ENCODE assay signal across 8 mouse cellular contexts in the genomic region with DNA sequence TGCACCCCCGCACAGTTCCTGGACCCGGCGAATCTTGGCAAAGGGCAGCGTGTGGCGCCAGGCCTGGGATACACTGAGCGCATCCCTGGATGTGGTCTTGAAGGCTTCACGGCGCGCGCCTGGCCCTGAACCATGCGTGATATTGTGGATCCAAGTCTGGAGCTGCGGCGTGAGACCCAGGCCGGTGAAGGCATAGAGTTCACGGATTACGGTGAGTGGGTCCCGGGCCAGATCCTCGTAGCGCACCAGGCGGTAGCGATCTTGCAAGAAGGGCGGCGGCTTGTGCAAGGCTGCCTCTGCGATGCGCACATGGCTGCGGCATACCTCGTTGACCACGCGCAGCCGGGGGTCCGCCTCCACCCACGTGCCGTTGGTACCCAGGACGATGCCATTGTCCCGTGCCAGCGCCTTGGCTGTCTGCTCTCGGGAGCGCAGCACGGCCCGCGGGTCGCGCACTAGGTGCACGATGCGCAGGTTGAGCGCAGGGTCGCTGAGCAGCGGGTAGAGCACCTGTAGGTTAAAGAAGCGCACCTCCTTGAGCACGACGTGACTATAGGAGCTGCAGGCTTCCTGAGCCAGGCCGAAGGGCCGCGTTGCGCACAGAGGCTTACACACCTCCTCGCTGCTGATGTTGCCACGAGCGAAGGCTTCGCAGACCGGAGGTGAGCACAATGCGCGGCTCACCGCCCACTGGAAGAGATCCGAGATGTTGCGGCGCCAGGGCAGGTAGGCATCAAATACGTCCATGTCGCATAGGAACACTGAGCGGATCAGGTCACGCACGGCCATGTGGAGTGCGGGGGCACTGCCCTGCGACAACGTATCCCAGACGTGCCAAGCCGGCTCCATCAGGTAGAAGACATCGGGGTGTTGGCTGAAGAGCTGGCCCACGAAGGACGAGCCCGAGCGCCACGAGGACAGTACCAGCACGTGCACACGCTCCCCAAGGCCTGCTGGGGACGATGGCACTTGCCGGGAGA. TPM values are rescaled to one million over a fixed set of nuclear protein-coding genes. Genes with fewer than 3 reads are reported as not detected.
DNase-seq lines count a peak whose midpoint lies in the region; ATAC-seq and TF ChIP-seq lines count a peak whose summit lies in the region.
"Had no signal": no experiment of that assay in that cellular context is flagged by ENCODE, and none has a peak within 500 bp of the region (broad histone marks: within the 10 kb centered on the region; RNA-seq: fewer than 3 reads in every experiment).

No protein-coding gene starts in this region.

- TF ChIP-seq CTCF in lung, postnatal 0 days (IDR thresholded peaks at IDR 0.05) = no peak
- no peak for TF ChIP-seq CTCF in intestine, postnatal 0 days (IDR thresholded peaks at IDR 0.05; ENCODE audit: low read depth)

- TF ChIP-seq EP300 in lung, postnatal 0 days (IDR thresholded peaks at IDR 0.05) = no peak

- 11% methylated on average over 86 of the region's 86 CpGs for WGBS in lung, postnatal 0 days
- WGBS in embryonic facial prominence, embryonic 10.5 days = 11% methylated on average over 86 of the region's 86 CpGs
- WGBS in intestine, postnatal 0 days = 18% methylated on average over 86 of the region's 86 CpGs
- 14% methylated on average over 86 of the region's 86 CpGs for WGBS in stomach, embryonic 15.5 days

- peak; percentile 7 for ATAC-seq in lung, postnatal 0 days
- ATAC-seq in intestine, postnatal 0 days = no peak
- no peak for ATAC-seq in stomach, embryonic 15.5 days (ENCODE audit: insufficient read depth, low FRiP score, low read depth)

- H3K4me3 ChIP-seq in lung, postnatal 0 days (ENCODE audit: low read depth, low read length) = 0 out of 2 replicates have a peak overlapping the region, but pooled peaks have one; percentile 15
- peak overlapping the region; percentile 48 for H3K4me3 ChIP-seq in embryonic facial prominence, embryonic 10.5 days
- H3K4me3 ChIP-seq in intestine, postnatal 0 days (ENCODE audit: low read depth, low read length) = peak overlapping the region; percentile 21
- peak overlapping the region; percentile 20 for H3K4me3 ChIP-seq in stomach, embryonic 15.5 days (replicated peaks)

- DNase-seq in lung, postnatal 0 days (ENCODE audit: low spot score) = no peak
- no peak for DNase-seq in lung, postnatal 36 days
- DNase-seq in embryonic facial prominence, embryonic 10.5 days (ENCODE audit: low spot score) = peak; percentile 47
- no peak for DNase-seq in adrenal gland, postnatal 36 days
- DNase-seq in urinary bladder, adult 2 months (ENCODE audit: low spot score) = no peak

- H3K4me2 ChIP-seq in lung, postnatal 0 days (replicated peaks; ENCODE audit: low read depth, low read length) = peak overlapping the region; percentile 34
- peak overlapping the region; percentile 37 for H3K4me2 ChIP-seq in intestine, postnatal 0 days (replicated peaks; ENCODE audit: low read depth)
- H3K4me2 ChIP-seq in stomach, embryonic 15.5 days = peak overlapping the region; percentile 42

- peaks cover 14% of the 10 kb centered on the region for H3K27me3 ChIP-seq in lung, postnatal 0 days (replicated peaks; ENCODE audit: insufficient read depth, low read length)
- peaks cover 69% of the 10 kb centered on the region for H3K27me3 ChIP-seq in embryonic facial prominence, embryonic 10.5 days (replicated peaks; ENCODE audit: low read depth, poor library complexity, severe bottlenecking)
- peaks cover 23% of the 10 kb centered on the region for H3K27me3 ChIP-seq in intestine, postnatal 0 days (replicated peaks; ENCODE audit: control insufficient read depth, insufficient read depth, low read length)
- H3K27me3 ChIP-seq in stomach, embryonic 15.5 days (replicated peaks) = peaks cover 24% of the 10 kb centered on the region

- peak overlapping the region; percentile 32; the same call in 1 of the 2 replicates for H3K27ac ChIP-seq in lung, postnatal 0 days (ENCODE audit: low read length)
- H3K27ac ChIP-seq in embryonic facial prominence, embryonic 10.5 days (replicated peaks) = no peak overlapping the region
- no peak overlapping the region for H3K27ac ChIP-seq in intestine, postnatal 0 days (ENCODE audit: low read depth, low read length)
- H3K27ac ChIP-seq in stomach, embryonic 15.5 days = no peak overlapping the region

- no peak overlapping the region for H3K9ac ChIP-seq in lung, postnatal 0 days (replicated peaks; ENCODE audit: low read depth)
- no peak overlapping the region for H3K9ac ChIP-seq in intestine, postnatal 0 days (ENCODE audit: low read depth, low read length)
- H3K9ac ChIP-seq in stomach, embryonic 15.5 days = no peak overlapping the region

- H3K9me3 ChIP-seq in lung, postnatal 0 days (ENCODE audit: low read length) = no peaks in the 10 kb centered on the region
- no peaks in the 10 kb centered on the region for H3K9me3 ChIP-seq in embryonic facial prominence, embryonic 10.5 days
- no peaks in the 10 kb centered on the region for H3K9me3 ChIP-seq in intestine, postnatal 0 days (ENCODE audit: control insufficient read depth)
- no peaks in the 10 kb centered on the region for H3K9me3 ChIP-seq in stomach, embryonic 15.5 days

- peaks cover 11% of the 10 kb centered on the region; the same call in 1 of the 2 replicates for H3K4me1 ChIP-seq in lung, postnatal 0 days (ENCODE audit: insufficient read depth, low read depth, low read length)
- H3K4me1 ChIP-seq in embryonic facial prominence, embryonic 10.5 days = peaks cover 20% of the 10 kb centered on the region
- 0 out of 2 replicates have a peak, but pooled peaks cover 6% of the 10 kb centered on the region for H3K4me1 ChIP-seq in intestine, postnatal 0 days (replicated peaks; ENCODE audit: control insufficient read depth, insufficient read depth, low read length)
- H3K4me1 ChIP-seq in stomach, embryonic 15.5 days = peaks cover 17% of the 10 kb centered on the region

- no peaks in the 10 kb centered on the region for H3K36me3 ChIP-seq in lung, postnatal 0 days (ENCODE audit: insufficient read depth, low read length)
- no peaks in the 10 kb centered on the region for H3K36me3 ChIP-seq in embryonic facial prominence, embryonic 10.5 days (replicated peaks)
- H3K36me3 ChIP-seq in intestine, postnatal 0 days (ENCODE audit: control insufficient read depth, insufficient read depth) = no peaks in the 10 kb centered on the region
- no peaks in the 10 kb centered on the region for H3K36me3 ChIP-seq in stomach, embryonic 15.5 days

RNA-seq across cellular contexts. Expression of a gene that starts 13.7 kb away (rescaled TPM):
- 10.5 and 11.3 TPM in 2 replicates for polyA plus RNA-seq in lung, postnatal 0 days (2015; fragmentation: Nextera tagmentation; extraction: Ambion mirVana)
- 10.5 and 11.0 TPM in 2 replicates for polyA plus RNA-seq in embryonic facial prominence, embryonic 10.5 days (2016; fragmentation: Nextera tagmentation; extraction: Ambion mirVana)
- 24.1 and 25.4 TPM in 2 replicates for polyA plus RNA-seq in intestine, postnatal 0 days (2015; fragmentation: Nextera tagmentation; extraction: Ambion mirVana)
- 12.8 and 13.3 TPM in 2 replicates for polyA plus RNA-seq in stomach, embryonic 15.5 days (2015; fragmentation: Nextera tagmentation; extraction: Ambion mirVana)
- 1 to 10 TPM; 6.6 to 6.9 TPM for total RNA-seq in adrenal gland, postnatal 36 days (2021)
- polyA plus RNA-seq in urinary bladder, adult 2 months (2012; rRNA removed) = 9.1 and 9.6 TPM in 2 replicates

RNA-seq across cellular contexts. Expression of a gene that starts 20.0 kb away (rescaled TPM):
- polyA plus RNA-seq in lung, postnatal 0 days (2015; fragmentation: Nextera tagmentation; extraction: Ambion mirVana) = 5.3 and 6.3 TPM in 2 replicates
- 2.2 and 2.7 TPM in 2 replicates for polyA plus RNA-seq in embryonic facial prominence, embryonic 10.5 days (2016; fragmentation: Nextera tagmentation; extraction: Ambion mirVana)
- 0.44 and 0.54 TPM in 2 replicates for polyA plus RNA-seq in intestine, postnatal 0 days (2015; fragmentation: Nextera tagmentation; extraction: Ambion mirVana)
- polyA plus RNA-seq in stomach, embryonic 15.5 days (2015; fragmentation: Nextera tagmentation; extraction: Ambion mirVana) = 2.0 and 2.2 TPM in 2 replicates
- total RNA-seq in adrenal gland, postnatal 36 days (2021) = not detected
- 0.10 and 0.25 TPM in 2 replicates for polyA plus RNA-seq in urinary bladder, adult 2 months (2012; rRNA removed)
- total RNA-seq: liver, adult 2 months had no signal
- polyA plus RNA-seq: liver, adult 2 months had no signal

RNA-seq across cellular contexts. Expression of a gene that starts 36.1 kb away (rescaled TPM):
- 93.9 and 102 TPM in 2 replicates for polyA plus RNA-seq in lung, postnatal 0 days (2015; fragmentation: Nextera tagmentation; extraction: Ambion mirVana)
- 225 and 237 TPM in 2 replicates for polyA plus RNA-seq in embryonic facial prominence, embryonic 10.5 days (2016; fragmentation: Nextera tagmentation; extraction: Ambion mirVana)
- polyA plus RNA-seq in intestine, postnatal 0 days (2015; fragmentation: Nextera tagmentation; extraction: Ambion mirVana) = 87.2 and 89.5 TPM in 2 replicates
- polyA plus RNA-seq in stomach, embryonic 15.5 days (2015; fragmentation: Nextera tagmentation; extraction: Ambion mirVana) = 195 and 208 TPM in 2 replicates
- total RNA-seq in adrenal gland, postnatal 36 days (2021) = 10 to 100 TPM; 69.5 to 76.7 TPM
- 58.5 and 65.5 TPM in 2 replicates for polyA plus RNA-seq in urinary bladder, adult 2 months (2012; rRNA removed)

RNA-seq across cellular contexts. Expression of a gene that starts 43.5 kb away (rescaled TPM):
- 5.6 and 5.9 TPM in 2 replicates for polyA plus RNA-seq in lung, postnatal 0 days (2015; fragmentation: Nextera tagmentation; extraction: Ambion mirVana)
- 20.1 and 20.2 TPM in 2 replicates for polyA plus RNA-seq in embryonic facial prominence, embryonic 10.5 days (2016; fragmentation: Nextera tagmentation; extraction: Ambion mirVana)
- 1.8 and 2.2 TPM in 2 replicates for polyA plus RNA-seq in intestine, postnatal 0 days (2015; fragmentation: Nextera tagmentation; extraction: Ambion mirVana)
- polyA plus RNA-seq in stomach, embryonic 15.5 days (2015; fragmentation: Nextera tagmentation; extraction: Ambion mirVana) = 10.8 and 13.1 TPM in 2 replicates
- total RNA-seq in adrenal gland, postnatal 36 days (2021) = 1 to 10 TPM; 5.6 to 5.7 TPM
- polyA plus RNA-seq in urinary bladder, adult 2 months (2012; rRNA removed) = 8.1 and 9.2 TPM in 2 replicates

RNA-seq across cellular contexts. Expression of a gene that starts 50.3 kb away (rescaled TPM):
- polyA plus RNA-seq in lung, postnatal 0 days (2015; fragmentation: Nextera tagmentation; extraction: Ambion mirVana) = 287 and 320 TPM in 2 replicates
- polyA plus RNA-seq in embryonic facial prominence, embryonic 10.5 days (2016; fragmentation: Nextera tagmentation; extraction: Ambion mirVana) = 186 and 194 TPM in 2 replicates
- 298 and 308 TPM in 2 replicates for polyA plus RNA-seq in intestine, postnatal 0 days (2015; fragmentation: Nextera tagmentation; extraction: Ambion mirVana)
- polyA plus RNA-seq in stomach, embryonic 15.5 days (2015; fragmentation: Nextera tagmentation; extraction: Ambion mirVana) = 189 and 205 TPM in 2 replicates
- total RNA-seq in adrenal gland, postnatal 36 days (2021) = 100 to 1,000 TPM; 158 to 177 TPM
- polyA plus RNA-seq in urinary bladder, adult 2 months (2012; rRNA removed) = 94.5 and 112 TPM in 2 replicates
